Mouse (Mus musculus) kidney, adult 11 months (tissue): ENCODE measurements around the gene Spata21.
A peak's percentile ranks its signal among the peaks of the same experiment; 100 is the strongest.

Source experiments
- DNase-seq: peaks from one replicate; pipeline ENCODE4 v3.0.0; 2022

The Spata21 gene

DNA sequence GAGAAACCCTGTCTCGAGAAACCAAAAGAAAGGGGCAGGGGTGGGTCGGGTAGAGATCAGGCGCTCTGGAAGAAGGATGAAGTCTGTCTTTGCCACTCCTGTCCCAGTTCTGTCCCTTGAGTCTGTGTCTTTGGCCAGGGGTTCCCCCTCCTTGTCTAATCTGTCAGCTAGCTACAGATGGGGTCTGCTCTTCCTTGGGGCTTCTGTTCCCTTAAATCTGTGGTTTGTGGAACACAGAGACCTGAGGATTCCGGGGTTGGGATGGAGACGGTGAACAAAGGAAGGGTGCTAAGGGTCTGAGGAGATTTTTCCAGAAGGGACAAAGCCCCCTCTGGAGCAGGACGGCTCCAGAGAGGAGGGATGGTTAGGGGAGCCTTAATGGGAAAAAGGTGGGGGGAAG is at the start of gene Spata21:
TSS of gene Spata21 (plus strand) at position 301 of the 400 bp plus-strand sequence.
- DNase-seq: no peak

DNA sequence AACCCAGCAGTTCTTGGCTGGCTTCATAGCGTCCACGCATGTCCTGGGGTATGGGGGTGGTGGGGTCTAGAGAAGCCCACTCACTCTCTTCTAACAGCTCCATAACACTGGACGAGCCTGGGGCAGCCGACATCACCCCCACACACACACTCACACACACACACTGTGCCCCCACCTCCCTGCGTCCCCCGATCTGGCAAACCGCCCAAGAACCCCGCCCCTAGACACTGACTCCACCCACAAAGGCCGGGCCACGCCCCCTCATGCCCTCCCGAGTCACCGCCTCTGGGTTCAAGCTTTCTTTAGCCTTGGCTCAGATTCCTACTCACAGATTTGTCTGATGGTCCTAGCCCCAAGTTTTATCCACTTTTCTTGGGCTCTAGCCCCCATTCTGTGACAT is 47.0 kb upstream of the Spata21 start:
- no peak for DNase-seq

- DNase-seq: no peak
Observed at GRCm38 (mm10) chr4:141044816-141045215, 43.3 kb upstream of the Spata21 start.

DNA sequence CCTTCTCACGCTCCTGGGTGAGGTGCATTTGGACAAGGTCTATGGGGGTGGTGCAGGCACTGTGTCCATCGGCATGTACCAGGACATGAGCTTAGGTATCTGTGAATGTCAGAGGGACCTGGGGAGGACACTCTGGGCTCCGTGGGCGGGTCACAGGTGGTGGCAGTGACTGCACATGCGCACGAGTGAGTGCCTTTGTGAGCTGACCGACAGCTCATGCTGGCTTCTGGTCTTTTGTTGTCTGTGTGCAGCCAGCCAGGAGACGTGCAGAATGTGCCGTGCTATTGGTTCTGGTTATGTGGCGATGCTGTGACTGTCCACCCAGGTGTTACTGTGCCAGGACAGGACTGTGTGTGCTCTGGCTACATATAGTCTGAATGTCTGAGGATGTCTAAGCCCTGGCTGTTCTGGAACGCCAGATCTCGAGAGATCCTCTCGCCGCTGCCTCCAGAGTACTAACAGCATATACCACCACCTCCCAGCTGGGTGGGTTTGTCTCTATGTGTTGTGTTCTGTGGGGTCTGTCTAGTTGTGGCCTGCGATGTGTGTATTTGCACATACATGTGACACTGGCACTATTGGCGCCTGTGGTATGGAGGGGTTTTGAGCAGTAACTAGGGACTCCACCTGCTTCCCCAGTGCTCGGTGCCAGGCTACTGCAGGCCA is 39.2 kb upstream of the Spata21 start:
- no peak for DNase-seq

DNA sequence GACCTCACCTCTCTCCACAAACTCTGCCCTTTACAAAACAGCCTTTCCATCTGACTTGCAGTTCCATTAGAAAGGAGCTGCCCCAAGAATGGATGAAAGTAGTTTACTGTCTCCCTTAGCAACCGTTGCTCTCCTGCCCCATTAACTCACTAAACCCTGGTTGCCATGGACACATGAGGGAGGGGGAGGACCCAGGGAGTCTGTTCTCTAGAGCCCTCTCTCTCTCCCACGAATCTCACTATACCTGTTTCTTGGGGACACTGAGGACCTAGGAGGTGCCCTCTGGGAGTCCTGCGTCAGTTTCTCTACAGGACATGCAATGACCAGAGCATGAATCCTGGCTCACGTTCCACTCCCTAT is 38.7 kb upstream of the Spata21 start:
- DNase-seq: peak; percentile 53

DNA sequence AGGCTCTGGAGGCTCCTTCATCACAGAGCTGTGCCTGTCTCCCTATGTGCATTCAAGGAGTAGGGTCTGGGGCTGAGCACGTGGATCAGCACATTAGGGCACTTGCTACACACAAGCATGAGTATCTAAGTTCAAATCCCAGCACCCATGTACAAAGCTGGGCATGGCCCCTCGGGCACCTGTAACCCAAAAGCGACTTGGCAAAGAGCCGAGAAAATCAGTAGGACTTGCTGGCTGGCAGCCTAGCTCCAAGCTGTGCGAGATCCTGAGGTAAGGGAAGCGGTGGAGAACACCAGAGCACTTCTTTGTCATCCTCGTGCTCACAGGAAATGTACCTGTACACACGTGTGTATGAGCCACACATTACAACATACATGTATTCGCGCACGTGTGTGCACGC is 35.7 kb upstream of the Spata21 start:
- no peak for DNase-seq

- peak; percentile 79 for DNase-seq
Observed at GRCm38 (mm10) chr4:141053138-141053537, 35.0 kb upstream of the Spata21 start.

DNA sequence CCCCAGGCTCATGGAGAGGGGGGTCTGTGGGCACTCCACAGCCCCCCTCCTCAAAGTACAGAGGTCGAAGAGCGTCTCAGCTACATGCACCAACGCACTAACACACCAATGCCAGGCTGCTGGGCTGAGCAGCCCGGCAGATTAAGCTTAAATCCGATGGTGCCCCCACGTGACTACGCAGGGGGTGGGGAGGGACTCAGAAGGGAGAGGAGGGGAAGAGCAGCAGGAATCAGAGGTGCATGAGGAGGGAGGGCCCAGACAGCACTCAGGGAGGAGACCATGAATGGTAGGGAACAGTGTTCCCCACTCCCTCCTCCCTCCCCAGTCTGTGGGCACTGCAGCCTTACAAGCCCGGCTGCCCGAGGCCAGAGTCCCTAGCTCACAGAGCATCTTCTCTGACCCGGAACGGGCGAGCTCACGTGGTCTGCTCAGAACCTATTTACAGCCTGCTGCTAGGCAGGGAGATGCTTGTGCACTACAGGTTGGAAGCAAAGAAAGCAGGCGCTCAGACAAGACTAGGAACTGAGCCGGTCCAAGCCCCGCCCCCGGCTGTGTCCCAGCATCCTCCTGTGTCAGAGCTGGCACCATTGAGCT is 34.5 kb upstream of the Spata21 start:
- DNase-seq: peak; percentile 99

DNA sequence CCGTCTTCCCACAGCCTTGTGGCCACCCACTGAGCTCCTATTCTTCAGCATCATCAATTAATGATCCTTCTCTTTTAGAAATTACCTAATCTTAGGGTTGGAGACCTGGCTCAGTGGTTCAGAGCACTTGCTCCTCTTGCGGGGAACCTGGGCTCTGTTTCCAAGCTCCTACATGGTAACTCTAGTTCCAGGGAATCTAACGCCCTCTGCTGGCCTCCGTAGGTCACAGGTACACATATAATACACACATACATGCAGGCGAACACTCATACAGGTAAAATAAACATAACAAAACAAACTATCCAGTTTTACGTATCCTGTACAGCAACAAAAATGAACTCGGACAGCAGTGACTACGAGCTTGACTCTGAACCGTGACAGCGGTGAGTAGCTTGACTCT is 31.2 kb upstream of the Spata21 start:
- no peak for DNase-seq

- DNase-seq: no peak
Observed at GRCm38 (mm10) chr4:141058835-141059234, 29.3 kb upstream of the Spata21 start.

DNA sequence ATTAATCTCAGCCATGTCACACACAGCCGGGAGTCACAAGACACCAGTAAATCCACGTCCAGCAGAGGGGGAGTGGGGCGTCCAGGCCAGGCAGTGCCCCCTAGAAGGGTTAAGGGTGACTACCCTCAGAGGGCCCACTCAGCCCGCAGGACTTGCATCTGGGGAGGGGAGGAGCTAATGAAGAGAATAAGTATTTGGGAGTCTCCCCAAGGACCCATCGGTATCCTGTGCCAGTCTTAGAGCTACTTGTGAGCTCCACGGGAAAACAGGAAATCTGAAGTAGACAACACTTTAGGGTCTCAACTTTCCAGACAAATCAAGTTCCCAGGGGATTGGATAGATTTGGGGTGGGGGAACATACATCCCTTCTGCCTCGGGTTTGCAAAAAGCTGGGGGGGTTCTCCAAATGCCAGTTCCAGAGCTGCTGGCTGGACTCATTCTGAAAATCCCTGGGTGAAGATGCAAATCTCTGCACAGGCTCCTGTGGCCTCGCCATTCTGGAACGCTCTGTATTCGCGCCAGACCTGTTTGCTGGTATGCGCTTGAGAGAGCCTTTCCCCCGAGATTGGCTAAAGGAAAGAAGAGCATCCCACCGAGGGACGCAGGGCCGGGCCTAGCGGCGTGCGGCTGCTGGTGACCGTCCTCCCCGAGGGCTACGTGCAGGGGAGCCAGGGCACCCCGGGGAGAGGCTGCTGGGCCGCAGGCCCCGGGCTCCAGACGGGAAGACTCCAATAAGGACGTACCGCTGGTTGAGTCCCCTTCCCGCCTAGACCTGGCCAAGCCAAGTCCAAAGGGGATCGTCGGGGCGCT is 28.3 kb upstream of the Spata21 start:
- no peak for DNase-seq

DNA sequence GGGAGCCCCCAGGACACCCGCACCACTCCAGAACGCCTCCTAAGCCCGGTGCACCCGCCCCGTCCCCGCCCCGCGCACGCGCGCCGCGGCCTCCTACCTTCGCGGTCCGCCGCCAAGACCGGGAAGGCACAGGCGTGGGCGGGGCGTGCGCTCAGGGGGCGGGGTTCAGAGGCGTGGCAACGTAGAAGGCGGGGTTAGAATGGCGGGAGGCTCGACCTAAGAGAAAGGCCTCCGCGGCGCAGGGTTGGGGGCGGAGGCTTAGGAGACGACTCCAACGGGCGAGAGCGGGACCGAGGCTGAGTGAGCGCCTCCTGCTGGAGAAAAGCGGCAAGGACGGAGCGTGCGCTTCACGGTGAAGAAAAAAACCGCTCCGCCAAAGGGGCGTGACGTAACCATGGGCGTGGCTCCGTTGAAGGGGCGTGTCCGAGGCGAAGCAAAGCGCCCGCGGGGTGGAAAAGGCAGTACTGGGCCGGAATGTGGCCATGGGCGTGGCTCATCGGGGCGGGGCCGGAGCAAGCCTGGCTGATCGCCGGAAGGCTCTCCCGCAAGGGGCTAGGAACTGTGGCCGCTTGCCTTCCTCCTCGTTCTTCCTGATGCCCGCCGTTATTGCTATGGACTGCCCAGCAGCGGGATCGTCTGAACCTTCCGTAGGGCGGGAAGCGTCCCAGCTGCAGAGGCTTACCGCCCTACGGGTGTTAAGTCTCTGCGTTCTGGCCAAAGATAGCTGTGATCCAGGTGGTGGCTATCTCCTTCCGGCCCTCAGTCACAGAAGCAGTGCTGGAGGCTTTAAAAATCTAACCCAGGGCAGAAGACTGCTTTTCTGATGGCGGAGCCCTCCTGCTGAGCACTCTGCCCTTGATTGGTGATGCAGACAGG is 27.5 kb upstream of the Spata21 start, which contains the start of gene Crocc:
TSS of gene Crocc (minus strand) at position 125 of the 876 bp plus-strand sequence.
- peak; percentile 99 for DNase-seq

DNA sequence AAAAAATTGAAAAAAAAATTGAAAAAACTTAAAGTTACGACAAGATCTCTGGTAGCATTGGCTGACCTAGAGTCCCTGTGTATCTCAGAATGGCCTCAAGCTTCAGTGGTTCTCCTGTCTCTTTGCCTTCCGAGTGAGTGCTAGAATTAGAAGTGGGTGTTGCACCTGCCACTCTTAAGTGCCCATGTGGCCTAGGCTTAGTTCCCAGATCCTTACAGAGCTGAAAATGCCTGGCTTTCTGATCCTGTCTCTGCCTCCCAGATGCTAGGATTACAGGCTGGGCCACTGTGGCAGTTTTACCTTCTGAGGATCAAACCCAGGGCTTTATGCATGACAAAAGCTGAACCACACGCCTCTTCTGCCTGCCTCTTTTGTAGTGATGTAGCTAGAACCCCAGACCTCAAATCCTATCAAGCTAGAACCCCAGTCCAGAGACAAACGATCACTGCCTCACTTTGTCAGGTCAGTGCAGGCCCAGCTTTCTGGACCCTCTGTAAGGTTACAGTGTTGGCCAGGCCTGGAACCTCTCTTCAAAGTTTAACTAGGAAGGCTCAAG is 24.0 kb upstream of the Spata21 start:
- DNase-seq: no peak

- peak; percentile 78 for DNase-seq
Observed at GRCm38 (mm10) chr4:141065123-141065522, 23.0 kb upstream of the Spata21 start.

DNA sequence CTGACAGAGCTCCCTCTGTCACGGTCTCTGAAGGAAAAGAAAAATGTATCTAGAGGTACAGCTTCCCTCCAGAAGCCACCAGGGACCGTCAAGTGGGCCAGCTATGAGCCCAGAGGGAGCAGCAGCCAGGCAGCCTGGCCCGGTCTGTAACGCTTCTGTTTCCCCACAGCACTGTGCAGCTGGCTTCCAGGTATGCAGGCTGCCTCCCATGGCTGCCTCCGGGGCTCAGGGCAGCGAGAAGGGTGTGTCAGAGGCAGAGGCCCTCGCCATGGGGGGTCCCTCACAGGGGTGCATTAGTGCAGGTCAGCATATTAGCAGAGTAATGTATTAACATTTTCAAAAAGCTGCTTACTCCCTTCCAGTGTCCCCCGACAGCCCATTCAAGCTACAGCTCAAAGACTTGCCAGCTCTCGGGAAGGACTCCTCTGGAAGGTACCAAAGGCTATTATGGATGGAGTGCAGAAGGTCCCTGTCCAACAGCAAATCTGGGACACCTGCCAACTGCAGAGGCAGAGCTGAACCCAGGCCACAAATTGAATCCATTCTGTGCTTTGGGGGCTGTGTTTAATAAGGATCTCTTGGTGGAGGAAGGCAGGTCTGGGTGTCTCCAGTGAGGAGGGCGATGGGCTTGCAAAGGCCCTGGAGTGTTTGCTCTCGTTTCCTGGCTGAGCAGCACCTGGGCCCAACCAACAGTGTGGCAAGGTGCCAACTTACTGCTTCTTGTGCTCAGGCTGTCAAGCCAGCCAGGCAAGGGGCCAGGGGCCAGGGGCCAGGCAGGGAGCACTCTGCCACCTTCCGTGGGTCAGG is 21.2 kb upstream of the Spata21 start:
- peak; percentile 88 for DNase-seq

DNA sequence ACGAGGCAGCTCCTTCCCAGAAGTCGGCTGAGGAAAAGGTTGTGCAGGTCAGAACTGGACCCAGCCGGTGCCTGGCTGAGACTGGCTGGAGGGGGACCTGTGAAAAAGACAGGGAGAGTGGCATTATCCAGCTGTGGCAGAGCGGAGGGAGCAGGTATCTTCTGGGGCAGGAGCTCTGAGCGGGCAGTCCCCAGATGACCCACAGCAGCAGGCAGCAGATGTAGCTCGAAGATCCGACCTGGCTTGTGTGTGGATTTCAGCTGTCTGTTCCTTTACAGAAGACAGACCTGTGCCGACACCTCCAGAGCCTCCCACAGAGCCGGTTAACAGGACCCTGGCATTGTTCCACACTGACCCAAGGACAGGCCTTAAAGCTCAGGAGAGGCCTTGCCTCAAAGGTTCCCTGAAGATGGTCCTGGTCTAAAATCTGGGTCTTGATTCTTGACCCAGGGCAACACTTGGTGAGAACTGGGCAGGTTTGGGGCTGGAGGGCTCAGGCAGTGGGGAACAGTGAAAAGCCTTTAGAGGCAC is 20.6 kb upstream of the Spata21 start:
- DNase-seq: no peak

- DNase-seq: no peak
Observed at GRCm38 (mm10) chr4:141068655-141069054, 19.5 kb upstream of the Spata21 start.

- peak; percentile 64 for DNase-seq
Observed at GRCm38 (mm10) chr4:141069731-141070130, 18.4 kb upstream of the Spata21 start.

- DNase-seq: no peak
Observed at GRCm38 (mm10) chr4:141072502-141072901, 15.6 kb upstream of the Spata21 start.

DNA sequence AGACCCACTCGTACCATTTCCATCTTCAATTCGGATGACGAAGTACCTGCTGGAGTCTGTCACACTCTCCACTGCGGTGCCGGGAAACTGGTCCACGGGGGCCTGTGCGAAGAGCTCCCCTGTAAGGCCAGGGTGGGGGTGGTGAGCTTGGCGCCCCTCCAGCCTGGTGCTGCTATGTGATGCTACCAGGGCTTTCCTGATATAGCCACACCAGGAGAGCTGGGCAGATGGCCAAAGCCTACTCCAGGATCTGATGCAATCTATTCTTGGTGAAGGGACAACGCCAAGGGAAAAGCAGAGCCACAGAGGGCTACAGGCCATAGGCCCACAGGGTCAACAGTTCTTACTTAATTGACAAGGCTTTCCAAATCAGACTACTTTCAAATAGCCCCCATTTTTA is 14.5 kb upstream of the Spata21 start:
- no peak for DNase-seq

DNA sequence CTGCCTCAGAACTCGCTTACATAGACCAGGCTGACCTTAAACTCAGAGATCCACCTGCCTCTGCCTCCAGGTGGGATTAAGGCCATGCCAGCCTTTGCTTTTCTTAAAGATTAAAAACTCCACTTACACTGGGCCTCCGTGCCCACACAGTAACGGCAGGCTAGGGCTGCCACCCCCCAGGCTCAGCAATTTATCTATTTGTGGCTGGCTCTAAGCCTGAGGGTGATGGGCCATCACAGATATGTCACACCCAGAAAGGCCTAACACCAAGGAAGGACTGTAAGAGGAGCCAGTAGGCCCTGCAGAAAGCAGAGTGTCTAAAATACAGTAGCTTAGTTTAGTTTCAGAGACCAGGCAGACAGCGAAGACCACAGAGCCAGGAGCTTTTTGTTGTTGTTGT is 14.0 kb upstream of the Spata21 start:
- no peak for DNase-seq
